Mouse (Mus musculus) liver, embryonic 14.5 days (tissue): ENCODE measurements around the gene Ebf1.

ENCODE experiments used
- CTCF ChIP-seq: IDR thresholded peaks from 2 replicates; pipeline ENCODE4 v1.5.1; 2016; ENCODE audit warnings: antibody characterized with exemption, low read depth, control low read depth
- EP300 ChIP-seq: IDR thresholded peaks from 2 replicates; pipeline ENCODE4 v1.6.1; 2016; ENCODE audit warnings: antibody characterized with exemption, low read depth

- TF ChIP-seq EP300 (no peak), CTCF (no peak)
Measured at GRCm38 (mm10) chr11:44663609-44664141, 46.6 kb downstream of the Ebf1 start.
